Mouse (Mus musculus): ENCODE results near the gene Acvr1b. TPM values are rescaled to one million over a fixed set of nuclear protein-coding genes. Genes with fewer than 3 reads are reported as not detected.
A peak's percentile ranks its signal among the peaks of the same experiment; 100 is the strongest.

The Acvr1b gene
- polyA plus RNA-seq, 1 experiment from 2014 or later, result 22.8 TPM

DNA sequence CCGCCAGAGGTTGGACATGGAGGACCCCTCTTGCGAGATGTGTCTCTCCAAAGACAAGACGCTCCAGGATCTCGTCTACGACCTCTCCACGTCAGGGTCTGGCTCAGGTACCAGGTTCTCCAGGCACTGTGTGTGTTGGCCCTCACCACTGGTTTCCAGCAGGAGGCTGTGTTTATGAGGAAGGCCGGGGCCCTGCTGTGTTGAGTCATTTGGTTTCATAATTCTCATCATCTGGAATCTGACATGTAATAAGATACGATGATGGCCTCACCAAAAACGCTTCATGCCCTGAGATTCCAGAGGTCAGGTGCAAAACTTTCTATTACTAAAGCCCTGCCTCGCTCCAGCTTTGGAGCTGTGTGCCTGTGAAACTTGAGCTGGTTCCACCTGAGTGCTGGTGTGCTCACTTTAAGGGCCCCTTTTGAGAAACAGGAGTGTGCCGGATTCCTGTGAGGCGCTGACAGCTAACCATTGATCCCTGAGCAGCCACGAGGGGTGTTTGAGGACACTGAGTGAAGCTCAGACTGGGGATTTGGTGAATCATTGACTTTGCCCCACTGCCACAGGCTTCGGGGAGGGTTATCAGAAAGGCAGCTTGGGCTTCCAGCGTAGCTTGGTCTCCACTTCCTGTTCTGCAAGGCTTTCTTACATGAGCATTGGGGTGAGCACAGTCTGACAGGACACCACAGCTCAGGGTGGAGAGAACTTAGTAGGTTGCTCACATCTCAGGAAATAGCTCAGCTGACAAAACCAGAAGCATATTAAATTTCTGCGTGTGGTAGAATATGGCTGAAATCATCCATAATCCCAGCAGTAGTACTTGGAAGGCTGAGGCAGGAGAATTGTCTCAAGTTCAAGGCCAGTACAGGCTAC is 21.3 kb downstream of the Acvr1b start:
- WGBS, result 93% methylated on average over 16 of the region's 16 CpGs
- Histone ChIP-seq H3K4me1 (peaks cover 28% of the 10 kb centered on the region), H3K9me3 (no peaks in the 10 kb centered on the region), H3K4me2 (replicated peaks) (no peak overlapping the region), H3K9ac (replicated peaks) (no peak overlapping the region), H3K4me3 (no peak overlapping the region), H3K27me3 (no peaks in the 10 kb centered on the region), H3K36me3 (peaks cover 44% of the 10 kb centered on the region), H3K27ac (replicated peaks) (no peak overlapping the region)
- no peak for ATAC-seq (replicated peaks)

DNA sequence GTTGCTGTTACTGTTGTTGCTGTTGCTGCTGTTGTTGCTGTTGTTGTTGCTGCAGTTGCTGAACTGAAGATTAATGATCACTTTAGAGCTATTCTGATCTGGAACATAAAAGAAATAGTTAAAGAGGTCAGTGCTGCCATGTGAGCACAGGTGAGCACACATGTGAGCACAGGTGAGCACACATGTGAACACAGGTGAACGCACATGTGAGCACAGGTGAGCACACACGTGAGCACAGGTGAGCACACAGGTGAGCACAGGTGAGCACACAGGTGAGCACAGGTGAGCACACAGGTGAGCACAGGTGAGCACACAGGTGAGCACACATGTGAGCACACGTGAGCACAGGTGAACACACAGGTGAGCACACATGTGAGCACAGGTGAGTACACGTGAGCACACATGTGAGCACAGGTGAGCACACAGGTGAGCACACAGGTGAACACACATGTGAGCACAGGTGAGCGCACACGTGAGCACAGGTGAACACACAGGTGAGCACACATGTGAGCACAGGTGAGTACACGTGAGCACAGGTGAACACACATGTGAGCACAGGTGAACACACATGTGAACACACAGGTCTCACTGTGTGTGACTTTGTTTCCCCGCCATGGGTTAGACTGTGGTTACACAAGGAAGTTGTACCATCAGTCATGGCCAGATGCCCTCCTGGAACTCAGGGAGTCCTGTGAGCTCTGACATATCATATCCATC is 22.4 kb downstream of the Acvr1b start:
- WGBS, result 93% methylated on average over 8 of the region's 8 CpGs
- H3K4me3 ChIP-seq, result no peak overlapping the region
- no peak overlapping the region for H3K9ac ChIP-seq (replicated peaks)
- no peaks in the 10 kb centered on the region for H3K9me3 ChIP-seq
- no peak overlapping the region for H3K4me2 ChIP-seq (replicated peaks)
- H3K4me1 ChIP-seq, result peaks cover 18% of the 10 kb centered on the region
- H3K27ac ChIP-seq (replicated peaks), result no peak overlapping the region
- H3K36me3 ChIP-seq, result peaks cover 55% of the 10 kb centered on the region
- ATAC-seq (replicated peaks), result no peak
- H3K27me3 ChIP-seq, result no peaks in the 10 kb centered on the region

DNA sequence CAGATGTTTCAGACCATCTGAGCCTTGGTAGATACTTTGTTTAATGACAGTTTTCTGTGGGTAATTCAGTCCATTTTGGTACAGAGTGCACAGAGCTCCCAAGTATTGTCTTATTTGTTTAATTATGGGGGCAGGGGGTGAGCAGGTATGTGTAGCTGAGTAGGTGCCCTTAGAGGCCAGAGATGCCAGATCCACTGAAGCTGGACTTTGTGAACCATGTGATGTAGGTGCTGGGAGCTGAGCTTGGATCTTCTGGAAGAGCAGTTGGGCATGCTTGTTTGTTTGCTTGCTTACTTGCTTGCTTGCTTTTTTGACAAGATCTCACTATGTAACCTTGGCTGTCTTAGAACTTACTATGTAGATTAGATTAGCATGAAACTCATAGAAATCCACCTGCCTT is 23.1 kb downstream of the Acvr1b start:
- no peak for ATAC-seq (replicated peaks)
- Histone ChIP-seq H3K27me3 (no peaks in the 10 kb centered on the region), H3K9me3 (no peaks in the 10 kb centered on the region), H3K9ac (replicated peaks) (no peak overlapping the region), H3K27ac (replicated peaks) (no peak overlapping the region), H3K36me3 (peaks cover 62% of the 10 kb centered on the region), H3K4me2 (replicated peaks) (no peak overlapping the region), H3K4me3 (no peak overlapping the region), H3K4me1 (peaks cover 11% of the 10 kb centered on the region)

DNA sequence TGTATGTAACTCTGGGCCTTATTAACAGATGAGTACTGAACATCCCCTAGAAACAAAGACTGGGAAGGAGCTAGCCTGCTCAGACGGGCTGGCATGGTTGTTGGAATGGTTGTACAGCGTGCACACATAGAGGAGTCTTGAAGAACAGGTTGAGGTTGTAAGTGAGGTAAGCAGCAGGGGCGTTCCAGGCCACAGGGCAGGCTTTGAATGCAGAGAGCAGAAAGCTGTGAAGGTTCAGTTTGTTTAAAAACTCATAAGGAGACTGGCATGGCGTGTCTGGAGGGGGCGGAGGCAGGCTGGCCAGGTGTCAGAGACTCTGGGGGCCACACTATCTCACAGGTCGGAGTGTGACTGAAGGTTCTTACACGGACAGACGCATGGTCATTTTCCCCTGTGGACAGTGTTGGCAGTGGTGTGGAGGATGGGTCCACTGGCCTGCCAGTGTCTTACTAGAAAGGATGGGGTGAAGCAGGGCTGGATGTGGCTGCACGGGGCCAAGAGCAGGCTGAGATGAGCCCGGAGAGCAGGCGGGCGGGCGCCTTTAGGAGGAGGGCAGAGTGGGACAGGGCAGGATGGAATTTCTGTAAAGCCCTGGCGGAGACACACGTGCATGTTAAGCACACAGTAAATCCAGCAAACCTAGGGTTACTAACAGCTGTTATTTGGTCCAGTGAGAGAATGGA is 23.8 kb downstream of the Acvr1b start:
- no peak for ATAC-seq (replicated peaks)
- Histone ChIP-seq H3K9me3 (no peaks in the 10 kb centered on the region), H3K27me3 (no peaks in the 10 kb centered on the region), H3K4me1 (peaks cover 4% of the 10 kb centered on the region; the same call in 1 of the 2 replicates), H3K9ac (replicated peaks) (no peak overlapping the region), H3K27ac (replicated peaks) (no peak overlapping the region), H3K4me2 (replicated peaks) (no peak overlapping the region), H3K4me3 (no peak overlapping the region), H3K36me3 (peaks cover 69% of the 10 kb centered on the region)
- 92% methylated on average over 15 of the region's 15 CpGs for WGBS

DNA sequence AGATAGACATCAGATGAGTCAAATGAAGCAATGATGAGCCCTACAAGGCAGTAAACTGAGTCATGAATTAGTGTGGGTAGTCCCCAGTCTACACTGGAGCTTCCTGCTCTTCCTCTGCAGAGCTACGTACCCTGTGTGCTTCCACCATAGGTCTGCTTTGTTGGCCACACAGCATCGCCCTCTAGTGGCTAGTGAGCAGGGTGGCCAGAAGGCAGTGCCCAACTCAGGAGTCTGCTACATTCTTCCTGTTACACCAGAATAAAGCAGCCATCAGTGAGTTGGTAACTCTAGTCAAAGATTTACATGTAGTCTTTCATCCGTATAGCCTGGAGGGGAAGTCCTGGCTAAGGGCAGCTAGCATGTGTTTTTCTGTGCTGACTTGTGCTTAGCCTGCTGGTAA is 24.4 kb downstream of the Acvr1b start:
- H3K9ac ChIP-seq (replicated peaks), result no peak overlapping the region
- H3K27ac ChIP-seq (replicated peaks), result no peak overlapping the region
- no peak overlapping the region for H3K4me3 ChIP-seq
- no peaks in the 10 kb centered on the region; the same call in 1 of the 2 replicates for H3K4me1 ChIP-seq
- no peak overlapping the region for H3K4me2 ChIP-seq (replicated peaks)
- peak; percentile 67; the same call in 1 of the 2 replicates for ATAC-seq (replicated peaks)
- H3K9me3 ChIP-seq, result no peaks in the 10 kb centered on the region
- 18% methylated on average over 3 of the region's 3 CpGs for WGBS
- H3K27me3 ChIP-seq, result no peaks in the 10 kb centered on the region
- peaks cover 75% of the 10 kb centered on the region for H3K36me3 ChIP-seq

DNA sequence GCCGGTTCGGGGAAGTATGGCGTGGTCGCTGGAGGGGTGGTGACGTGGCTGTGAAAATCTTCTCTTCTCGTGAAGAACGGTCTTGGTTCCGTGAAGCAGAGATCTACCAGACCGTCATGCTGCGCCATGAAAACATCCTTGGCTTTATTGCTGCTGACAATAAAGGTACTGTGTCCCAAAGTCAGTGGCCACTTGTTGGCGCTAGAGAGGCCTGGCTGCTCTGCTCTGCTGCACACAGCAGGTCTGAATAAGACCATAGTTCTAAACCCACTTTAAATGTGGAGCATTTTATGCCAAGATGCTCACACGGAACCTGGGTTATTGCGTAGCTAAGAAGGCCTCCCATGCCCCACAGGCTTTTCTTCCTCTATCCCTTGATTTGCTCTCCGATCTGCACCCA is 25.0 kb downstream of the Acvr1b start:
- no peaks in the 10 kb centered on the region for H3K4me1 ChIP-seq
- WGBS, result 85% methylated on average over 14 of the region's 14 CpGs
- H3K4me2 ChIP-seq (replicated peaks), result no peak overlapping the region
- H3K9ac ChIP-seq (replicated peaks), result no peak overlapping the region
- no peaks in the 10 kb centered on the region for H3K9me3 ChIP-seq
- H3K4me3 ChIP-seq, result no peak overlapping the region
- ATAC-seq (replicated peaks), result no peak
- H3K27ac ChIP-seq (replicated peaks), result no peak overlapping the region
- H3K27me3 ChIP-seq, result no peaks in the 10 kb centered on the region
- peaks cover 81% of the 10 kb centered on the region for H3K36me3 ChIP-seq

DNA sequence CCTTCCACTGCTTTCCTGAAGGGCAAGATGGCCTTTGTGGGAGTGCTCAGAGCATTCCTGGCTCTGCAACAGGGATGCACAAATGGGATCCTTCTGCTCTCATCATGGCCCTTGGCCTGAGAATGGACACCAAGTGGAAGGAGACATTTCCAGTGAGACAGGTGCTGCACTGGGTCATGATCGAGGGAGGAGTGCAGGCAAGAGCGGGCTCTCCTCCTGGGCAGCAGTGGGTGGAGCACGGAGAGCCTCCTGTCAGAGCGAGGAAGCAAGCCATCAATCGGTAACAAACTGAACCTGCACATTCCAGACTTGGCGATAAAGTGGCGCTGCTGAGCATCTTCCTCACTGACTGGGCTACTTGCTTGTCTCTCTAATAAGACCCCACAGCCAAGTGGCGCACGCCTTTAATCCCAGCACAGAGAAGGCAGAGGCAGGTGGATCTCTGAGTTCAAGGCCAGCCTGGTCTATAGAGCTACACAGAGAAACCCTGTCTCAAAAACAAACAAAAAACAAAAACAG is 27.0 kb downstream of the Acvr1b start:
- ATAC-seq (replicated peaks), result no peak
- Histone ChIP-seq H3K9ac (replicated peaks) (no peak overlapping the region), H3K27me3 (no peaks in the 10 kb centered on the region), H3K27ac (replicated peaks) (no peak overlapping the region), H3K4me1 (no peaks in the 10 kb centered on the region), H3K9me3 (no peaks in the 10 kb centered on the region), H3K4me2 (replicated peaks) (no peak overlapping the region), H3K4me3 (no peak overlapping the region), H3K36me3 (peaks cover 82% of the 10 kb centered on the region)
- WGBS, result 98% methylated on average over 9 of the region's 9 CpGs

DNA sequence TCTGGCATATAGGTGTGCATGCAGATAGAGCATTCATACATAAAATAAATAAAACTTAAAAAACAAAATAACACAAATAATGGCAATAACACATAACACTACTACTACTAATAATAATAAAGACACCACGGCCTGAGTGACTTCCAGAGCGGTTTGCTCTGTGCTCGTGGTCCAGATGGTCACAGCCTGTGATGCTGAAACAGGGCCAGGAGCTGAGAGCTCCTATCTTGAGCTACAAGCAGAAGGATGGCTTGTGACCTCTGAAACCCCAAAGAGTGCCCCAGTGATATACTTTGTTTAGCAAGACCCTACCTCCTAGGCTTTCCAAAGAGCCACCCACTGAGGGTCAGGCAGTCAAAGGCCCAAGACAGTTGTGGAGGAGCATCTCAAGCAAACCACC is 27.5 kb downstream of the Acvr1b start:
- H3K27me3 ChIP-seq, result no peaks in the 10 kb centered on the region
- no peaks in the 10 kb centered on the region for H3K9me3 ChIP-seq
- ATAC-seq (replicated peaks), result no peak
- no peak overlapping the region for H3K27ac ChIP-seq (replicated peaks)
- no peak overlapping the region for H3K4me3 ChIP-seq
- peaks cover 82% of the 10 kb centered on the region for H3K36me3 ChIP-seq
- H3K4me1 ChIP-seq, result no peaks in the 10 kb centered on the region
- H3K9ac ChIP-seq (replicated peaks), result no peak overlapping the region
- H3K4me2 ChIP-seq (replicated peaks), result no peak overlapping the region
- 96% methylated on average over 3 of the region's 3 CpGs for WGBS

DNA sequence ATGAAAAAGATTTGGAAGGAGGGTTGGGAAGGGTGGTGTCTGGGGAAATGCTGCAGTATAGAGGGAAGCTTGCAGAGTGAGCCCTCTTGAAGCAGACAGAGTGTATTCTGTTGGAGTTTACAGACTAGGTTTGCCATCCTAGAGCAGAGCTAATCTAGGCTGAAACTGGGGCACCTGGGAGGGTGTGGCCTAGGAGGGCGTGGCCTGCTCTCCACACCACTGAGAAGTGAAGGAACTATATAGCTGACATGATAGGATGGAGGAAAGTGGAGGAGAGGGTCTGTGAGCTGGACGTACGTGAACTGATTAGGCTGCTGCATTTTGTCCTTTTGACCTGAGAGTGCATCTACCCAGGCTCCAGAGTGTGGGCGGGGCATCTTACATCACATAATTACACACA is 29.8 kb downstream of the Acvr1b start:
- Histone ChIP-seq H3K9ac (replicated peaks) (no peak overlapping the region), H3K27me3 (no peaks in the 10 kb centered on the region), H3K4me3 (no peak overlapping the region), H3K36me3 (peaks cover 81% of the 10 kb centered on the region), H3K4me1 (no peaks in the 10 kb centered on the region), H3K9me3 (no peaks in the 10 kb centered on the region), H3K27ac (replicated peaks) (no peak overlapping the region), H3K4me2 (replicated peaks) (no peak overlapping the region)
- ATAC-seq (replicated peaks), result no peak
- 88% methylated on average over 4 of the region's 4 CpGs for WGBS

DNA sequence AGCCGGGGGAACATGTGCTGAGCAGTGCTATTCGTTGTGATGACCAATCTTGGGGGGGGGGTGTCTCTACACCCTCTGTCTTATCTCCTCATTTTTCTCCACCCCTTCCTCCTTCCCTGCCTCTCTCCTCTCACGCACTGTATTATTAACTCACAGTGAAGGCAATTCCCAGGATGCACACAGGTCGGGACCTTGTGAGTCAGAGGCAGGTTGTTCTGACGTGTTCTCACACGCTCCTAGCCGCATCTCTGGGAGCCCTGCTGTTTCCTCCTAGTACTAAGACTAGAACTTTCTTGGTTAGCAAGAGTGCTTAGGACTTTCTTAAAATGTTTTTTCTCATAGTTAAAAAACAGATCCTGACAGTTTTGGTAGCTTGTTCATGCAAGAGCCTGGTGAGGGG is 30.9 kb downstream of the Acvr1b start:
- 92% methylated on average over 7 of the region's 7 CpGs for WGBS
- Histone ChIP-seq H3K36me3 (peaks cover 84% of the 10 kb centered on the region), H3K4me3 (no peak overlapping the region), H3K9ac (replicated peaks) (no peak overlapping the region), H3K27me3 (no peaks in the 10 kb centered on the region), H3K4me2 (replicated peaks) (no peak overlapping the region), H3K27ac (replicated peaks) (no peak overlapping the region), H3K4me1 (no peaks in the 10 kb centered on the region), H3K9me3 (no peaks in the 10 kb centered on the region)
- ATAC-seq (replicated peaks), result no peak

DNA sequence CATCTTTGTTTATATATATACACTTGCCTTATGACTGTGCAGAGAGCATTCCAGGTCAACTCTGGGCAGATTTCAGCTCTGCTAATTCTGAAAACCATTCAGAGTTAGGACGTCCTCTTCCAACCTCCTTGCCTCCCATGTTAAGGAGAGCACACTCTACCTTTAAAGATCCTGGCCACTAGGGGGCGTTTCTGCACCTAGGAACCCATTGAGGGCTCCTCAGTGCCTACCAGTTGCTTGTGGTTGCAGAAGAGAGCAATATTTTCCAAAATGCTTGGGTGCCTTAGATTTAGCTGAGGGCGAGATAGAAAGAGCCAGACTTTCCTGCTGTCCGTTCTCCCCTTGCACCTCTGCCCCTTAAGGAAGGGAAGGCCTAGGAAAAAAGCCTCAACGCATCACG is 36.4 kb downstream of the Acvr1b start:
- no peak overlapping the region for H3K4me3 ChIP-seq
- no peaks in the 10 kb centered on the region for H3K4me1 ChIP-seq
- ATAC-seq (replicated peaks), result no peak
- peaks cover 56% of the 10 kb centered on the region for H3K36me3 ChIP-seq
- H3K27me3 ChIP-seq, result no peaks in the 10 kb centered on the region
- no peaks in the 10 kb centered on the region for H3K9me3 ChIP-seq
- WGBS, result 63% methylated on average over 6 of the region's 6 CpGs
- H3K27ac ChIP-seq (replicated peaks), result no peak overlapping the region
- no peak overlapping the region for H3K9ac ChIP-seq (replicated peaks)
- no peak overlapping the region for H3K4me2 ChIP-seq (replicated peaks)
